Mouse (Mus musculus) T-helper 17 cell (primary cell): ENCODE measurements around the gene Scamp4.

Experiments used
- in situ Hi-C, 2 experiments: fragments of 300-600 bp; cut with MboI, MseI; formaldehyde crosslinking; loops; 1 replicate in 1 of 2; 2 replicates in 1 of 2; pipeline ENCODE4 v1.15.1; 2025; ENCODE audit warnings: high pct_unique_total_duplicates in 2 of 2

Gene Scamp4

GRCm38 (mm10) chr10:80602698-80603325 lies at the start of gene Scamp4, which contains the start of gene Adat3:
Gene Scamp4, plus strand, starts transcription at chr10:80602872.
Gene Adat3, plus strand, starts transcription at chr10:80602880.
- in situ Hi-C loops, result no loop called here

- in situ Hi-C loops, result loop anchor here (5.0 kb wide), 1 partner anchor 106 kb away; no protein-coding TSS in a partner anchor
Measured at GRCm38 (mm10) chr10:80553575-80553974, 49.1 kb upstream of the Scamp4 start.

- in situ Hi-C loops, result loop anchor here (5.0 kb wide), 1 partner anchor 107 kb away; no protein-coding TSS in a partner anchor
Measured at GRCm38 (mm10) chr10:80553997-80554396, 48.7 kb upstream of the Scamp4 start.

- in situ Hi-C loops, result no loop called here
Measured at GRCm38 (mm10) chr10:80557346-80557965, 45.2 kb upstream of the Scamp4 start.

GRCm38 (mm10) chr10:80559431-80559830 lies 43.2 kb upstream of the Scamp4 start:
- in situ Hi-C loops, result no loop called here

- in situ Hi-C loops, result no loop called here
Measured at GRCm38 (mm10) chr10:80560621-80561020, 42.1 kb upstream of the Scamp4 start.

GRCm38 (mm10) chr10:80561116-80561944 lies 41.3 kb upstream of the Scamp4 start, which contains the start of gene Rexo1:
Gene Rexo1, minus strand, starts transcription at chr10:80561560.
- in situ Hi-C loops, result no loop called here

GRCm38 (mm10) chr10:80566375-80567092 lies 36.1 kb upstream of the Scamp4 start:
- in situ Hi-C loops, result no loop called here

- in situ Hi-C loops, result no loop called here
Measured at GRCm38 (mm10) chr10:80568876-80569275, 33.8 kb upstream of the Scamp4 start.

- in situ Hi-C loops, result loop anchor here in 1 of 2 experiments (10.0 kb wide), 1 partner anchor 115 kb away; no protein-coding TSS in a partner anchor
Measured at GRCm38 (mm10) chr10:80569664-80570066, 33.0 kb upstream of the Scamp4 start.

GRCm38 (mm10) chr10:80570419-80570818 lies 32.3 kb upstream of the Scamp4 start:
- in situ Hi-C loops, result loop anchor here in 1 of 2 experiments (10.0 kb wide), 1 partner anchor 114 kb away; no protein-coding TSS in a partner anchor

GRCm38 (mm10) chr10:80570871-80571836 lies 31.5 kb upstream of the Scamp4 start:
- in situ Hi-C loops, result loop anchor here in 1 of 2 experiments (10.0 kb wide), 1 partner anchor 114 kb away; no protein-coding TSS in a partner anchor

GRCm38 (mm10) chr10:80572477-80572876 lies 30.2 kb upstream of the Scamp4 start:
- in situ Hi-C loops, result loop anchor here in 1 of 2 experiments (10.0 kb wide), 1 partner anchor 112 kb away; no protein-coding TSS in a partner anchor

- in situ Hi-C loops, result loop anchor here in 1 of 2 experiments (10.0 kb wide), 1 partner anchor 111 kb away; no protein-coding TSS in a partner anchor
Measured at GRCm38 (mm10) chr10:80573944-80574343, 28.7 kb upstream of the Scamp4 start.

- in situ Hi-C loops, result loop anchor here (5.0 to 10.0 kb wide), 3 partner anchors 47 to 112 kb away; partner anchors contain the start of gene Csnk1g2 (in 1 of the 2)
Measured at GRCm38 (mm10) chr10:80574896-80575295, 27.8 kb upstream of the Scamp4 start.

- in situ Hi-C loops, result loop anchor here (5.0 to 10.0 kb wide), 3 partner anchors 46 to 111 kb away; partner anchors contain the start of gene Csnk1g2 (in 1 of the 2)
Measured at GRCm38 (mm10) chr10:80575925-80576324, 26.7 kb upstream of the Scamp4 start.

- in situ Hi-C loops, result loop anchor here (5.0 to 10.0 kb wide), 3 partner anchors 46 to 111 kb away; partner anchors contain the start of gene Csnk1g2 (in 1 of the 2)
Measured at GRCm38 (mm10) chr10:80576351-80577194, 26.1 kb upstream of the Scamp4 start.
